Mouse (Mus musculus) testis, adult 2 months (tissue): ENCODE measurements at regions not wholly inside any gene's neighbourhood (a gene's known extent, or its start where the extent isn't known, plus 50 kb on each side); places are given as distances from the start of the nearest gene placed in this dataset.

Experiments
- CTCF ChIP-seq: fragments of 200-500 bp; IDR thresholded peaks from 2 replicates; pipeline ENCODE4 v1.5.1; 2012; ENCODE audit warnings: low read depth, mild to moderate bottlenecking, inconsistent platforms, low read length, moderate library complexity; ENCODE audit not compliant: control insufficient read depth, insufficient read depth, insufficient replicate concordance
- POLR2A ChIP-seq: fragments of 200-500 bp; IDR thresholded peaks from 2 replicates; pipeline ENCODE4 v1.6.1; 2012; ENCODE audit warnings: low read depth, mild to moderate bottlenecking, inconsistent platforms, low read length, moderate library complexity; ENCODE audit not compliant: control insufficient read depth

DNA sequence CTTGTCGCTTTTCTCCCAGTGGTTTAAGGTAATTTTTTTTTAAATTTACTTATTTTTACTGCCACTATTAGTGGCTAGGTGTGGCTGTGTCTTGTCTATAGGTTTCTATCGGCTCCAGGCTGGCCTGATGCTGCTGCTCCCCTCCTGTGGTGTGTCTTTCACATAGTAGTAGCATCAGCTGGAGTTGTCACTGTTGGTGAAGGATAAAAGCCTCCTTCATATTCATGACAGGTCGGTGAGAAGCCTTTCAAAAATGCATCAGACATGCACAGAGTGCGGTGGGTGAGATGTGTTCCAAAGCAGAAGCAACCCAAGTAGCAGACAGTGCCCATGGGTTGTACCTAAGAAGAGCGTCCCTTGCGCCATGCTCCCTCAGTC is 112.7 kb downstream of the Plekhb2 start:
- TF ChIP-seq POLR2A (no peak), CTCF (no peak)
